Mouse (Mus musculus) kidney, postnatal 0 days (tissue): ENCODE data around the gene Gpc6. TPM values are rescaled to one million over a fixed set of nuclear protein-coding genes. Genes with fewer than 3 reads are reported as not detected.

Experiments used
- ATAC-seq: fragments of 200-750 bp; cut with Nextera tagmentation; replicated peaks from 2 replicates; pipeline ENCODE4 v1.8.0; 2017; ENCODE audit warnings: low read depth, moderate number of reproducible peaks, moderate TSS enrichment, moderate library complexity; ENCODE audit not compliant: low FRiP score
- DNase-seq: peaks from one replicate; pipeline ENCODE4 v3.0.0-alpha.2; 2016; ENCODE audit warnings: low spot score
- H3K27ac ChIP-seq: fragments of 300-500 bp; sonication (generic); 2 replicates; pipeline ENCODE4 v1.5.1; 2014; ENCODE audit warnings: mild to moderate bottlenecking
- H3K27me3 ChIP-seq: fragments of 300-500 bp; sonication (generic); 2 replicates; pipeline ENCODE4 v1.6.1; 2014; ENCODE audit warnings: low read length, mixed read lengths; ENCODE audit not compliant: insufficient read depth
- H3K36me3 ChIP-seq: fragments of 300-500 bp; sonication (generic); 2 replicates; pipeline ENCODE4 v1.6.1; 2014; ENCODE audit warnings: low read length, mixed read lengths; ENCODE audit not compliant: insufficient read depth
- H3K4me1 ChIP-seq: fragments of 300-500 bp; sonication (generic); replicated peaks from 2 replicates; pipeline ENCODE4 v1.6.1; 2014; ENCODE audit warnings: antibody characterized with exemption, low read length, mixed read lengths; ENCODE audit not compliant: insufficient read depth
- H3K4me2 ChIP-seq: fragments of 300-500 bp; sonication (generic); 2 replicates; pipeline ENCODE4 v1.6.1; 2014; ENCODE audit warnings: mild to moderate bottlenecking, low read length, moderate library complexity, mixed read lengths
- H3K4me3 ChIP-seq: fragments of 300-500 bp; sonication (generic); replicated peaks from 2 replicates; pipeline ENCODE4 v1.5.1; 2014; ENCODE audit warnings: low read depth, low read length
- H3K9ac ChIP-seq: fragments of 300-500 bp; sonication (generic); 2 replicates; pipeline ENCODE4 v1.6.1; 2014; ENCODE audit warnings: low read depth, low read length
- H3K9me3 ChIP-seq: fragments of 300-500 bp; sonication (generic); replicated peaks from 2 replicates; pipeline ENCODE4 v1.6.1; 2016; ENCODE audit warnings: low read length, inconsistent platforms, mixed read lengths
- CTCF ChIP-seq: IDR thresholded peaks from 2 replicates; pipeline ENCODE4 v1.5.1; 2016; ENCODE audit warnings: antibody characterized with exemption, low read depth, mild to moderate bottlenecking, moderate library complexity
- WGBS: fragments of 180-500 bp; shearing (Covaris S2); extraction: QIAGEN DNeasy Blood & Tissue Kit; methylation state at CpG from one replicate; pipeline ENCODE4 v1.1.7; 2014; 5-methylcytosine and 5-hydroxymethylcytosine counted together
- polyA plus RNA-seq: library from polyadenylated mRNA; unstranded; fragments of >200 nt; fragmentation: Nextera tagmentation; extraction: Ambion mirVana; gene quantifications from 2 replicates; pipeline ENCODE4 v1.2.1, GENCODE M21; 2015

Gpc6 gene
- polyA plus RNA-seq, 1 experiment from 2014 or later = 46.4 TPM

DNA sequence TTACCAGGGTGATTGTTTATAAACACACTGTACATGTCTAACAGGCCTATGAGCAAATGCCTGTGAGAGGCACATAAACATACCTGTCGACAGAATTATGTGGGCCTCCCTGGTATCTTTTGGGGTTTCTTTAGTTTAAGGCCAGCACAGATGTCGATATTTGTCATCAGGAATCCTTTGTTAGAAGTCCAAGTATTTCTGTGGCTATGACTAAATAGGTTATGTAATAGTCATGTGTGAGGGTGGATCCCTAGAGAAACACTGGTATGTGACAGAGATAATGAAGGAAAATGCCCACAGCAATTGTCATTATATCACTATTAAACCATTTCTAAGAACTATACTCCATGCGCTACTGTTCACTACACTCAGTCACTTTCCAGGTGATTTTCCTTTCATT lies 358.5 kb downstream of the Gpc6 start:
- no peak overlapping the region for H3K4me3 ChIP-seq
- ATAC-seq (no peak), DNase-seq (no peak)
- no peaks in the 10 kb centered on the region for H3K4me1 ChIP-seq
- no peak overlapping the region for H3K27ac ChIP-seq
- H3K27me3 ChIP-seq = no peaks in the 10 kb centered on the region
- H3K9me3 ChIP-seq = no peaks in the 10 kb centered on the region
- no peak overlapping the region for H3K4me2 ChIP-seq
- no peak overlapping the region for H3K9ac ChIP-seq
- no peaks in the 10 kb centered on the region for H3K36me3 ChIP-seq
- 95% methylated on average over 3 of the region's 3 CpGs for WGBS
- TF ChIP-seq CTCF = no peak

GRCm38 (mm10) chr14:117293746-117294145 lies 368.6 kb downstream of the Gpc6 start:
- ATAC-seq (no peak), DNase-seq (no peak)
- H3K4me2 ChIP-seq = no peak overlapping the region
- H3K27me3 ChIP-seq = no peaks in the 10 kb centered on the region
- H3K27ac ChIP-seq = no peak overlapping the region
- H3K36me3 ChIP-seq = no peaks in the 10 kb centered on the region
- no peak for TF ChIP-seq CTCF
- no peak overlapping the region for H3K9ac ChIP-seq
- H3K9me3 ChIP-seq = no peaks in the 10 kb centered on the region
- H3K4me1 ChIP-seq = no peaks in the 10 kb centered on the region
- WGBS = 63% methylated on average over 4 of the region's 4 CpGs
- no peak overlapping the region for H3K4me3 ChIP-seq

DNA sequence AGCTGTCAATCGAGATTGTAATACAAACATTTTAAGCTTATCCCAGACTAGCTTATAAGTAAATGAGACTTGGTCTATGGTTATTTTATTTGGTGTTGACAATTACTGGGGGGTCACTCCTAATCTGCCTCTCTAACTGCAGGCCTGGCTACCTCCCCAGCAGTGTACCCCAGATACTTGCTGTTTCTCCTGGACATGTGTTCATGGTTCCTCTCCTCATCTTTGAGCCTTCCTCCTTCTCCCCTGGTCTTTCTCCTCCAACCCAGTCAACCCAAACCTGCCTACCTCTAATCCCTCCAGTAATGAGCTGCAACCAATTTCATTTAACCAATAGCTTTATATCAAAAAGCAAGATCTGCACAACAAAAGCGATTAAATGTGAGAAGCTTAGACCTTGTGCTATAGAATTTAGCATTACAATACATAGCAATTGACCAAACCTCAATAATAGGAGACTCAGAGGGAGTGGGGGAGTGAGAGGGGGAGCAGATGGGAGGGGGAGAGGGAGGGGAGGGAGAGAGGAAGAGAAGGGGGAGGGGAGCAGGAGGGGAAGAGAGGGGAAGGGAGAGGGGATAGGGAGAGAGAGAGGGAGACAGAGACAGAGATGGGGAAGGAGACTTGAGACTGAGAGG lies 371.2 kb downstream of the Gpc6 start:
- Histone ChIP-seq H3K9me3 (no peaks in the 10 kb centered on the region), H3K4me2 (no peak overlapping the region), H3K36me3 (no peaks in the 10 kb centered on the region), H3K27me3 (no peaks in the 10 kb centered on the region), H3K4me3 (no peak overlapping the region), H3K9ac (no peak overlapping the region), H3K4me1 (no peaks in the 10 kb centered on the region), H3K27ac (no peak overlapping the region)
- DNase-seq (no peak), ATAC-seq (no peak)
- 94% methylated on average over 2 of the region's 2 CpGs for WGBS
- TF ChIP-seq CTCF = no peak

GRCm38 (mm10) chr14:117301019-117301418 lies 375.9 kb downstream of the Gpc6 start:
- Histone ChIP-seq H3K4me2 (no peak overlapping the region), H3K27ac (no peak overlapping the region), H3K4me1 (no peaks in the 10 kb centered on the region), H3K27me3 (no peaks in the 10 kb centered on the region), H3K9me3 (no peaks in the 10 kb centered on the region), H3K4me3 (no peak overlapping the region), H3K36me3 (no peaks in the 10 kb centered on the region), H3K9ac (no peak overlapping the region)
- 92% methylated on average over 3 of the region's 3 CpGs for WGBS
- no peak for DNase-seq
- ATAC-seq = no peak
- no peak for TF ChIP-seq CTCF

DNA sequence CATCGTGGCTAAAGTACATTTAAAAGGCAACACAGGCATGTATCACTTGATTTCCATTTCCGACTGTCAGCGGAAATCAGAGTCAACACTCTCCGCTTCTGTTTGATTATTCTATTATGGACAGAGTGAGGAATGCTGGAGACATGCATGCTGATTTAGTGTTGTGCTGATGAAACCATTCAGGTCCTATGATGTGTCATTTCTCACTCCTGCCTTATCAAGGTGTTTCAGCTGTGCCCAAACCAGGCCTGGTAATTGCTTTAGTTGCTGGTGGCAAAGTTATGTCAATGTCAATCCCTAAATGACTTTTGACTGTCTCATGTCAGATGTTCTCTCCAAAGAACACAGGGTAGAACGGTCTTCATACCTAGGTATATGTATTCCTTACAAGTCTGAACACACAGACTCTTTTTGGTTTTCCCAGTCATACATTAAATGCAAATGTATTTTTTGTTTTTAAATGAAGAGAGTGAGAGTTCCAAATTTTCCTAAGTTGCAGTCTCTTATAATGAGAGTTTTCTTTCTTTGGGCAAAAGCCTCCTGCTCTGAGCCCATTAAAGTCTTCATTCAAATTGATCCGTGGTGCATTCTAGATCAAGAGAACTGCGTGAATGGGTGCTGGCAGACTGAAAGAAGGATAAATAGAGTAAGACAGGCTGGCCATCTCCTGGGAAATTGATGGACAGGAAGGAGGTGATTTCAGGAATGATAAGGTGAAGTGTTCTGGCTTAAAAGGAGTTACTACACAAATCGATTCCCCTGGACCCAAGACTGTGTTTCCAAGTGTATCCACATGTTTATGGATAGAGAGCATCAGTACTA lies 379.0 kb downstream of the Gpc6 start:
- Histone ChIP-seq H3K4me1 (no peaks in the 10 kb centered on the region), H3K27ac (no peak overlapping the region), H3K36me3 (no peaks in the 10 kb centered on the region), H3K9me3 (no peaks in the 10 kb centered on the region), H3K9ac (no peak overlapping the region), H3K4me2 (no peak overlapping the region), H3K27me3 (no peaks in the 10 kb centered on the region), H3K4me3 (no peak overlapping the region)
- 83% methylated on average over 8 of the region's 8 CpGs for WGBS
- no peak for TF ChIP-seq CTCF
- DNase-seq (no peak), ATAC-seq (no peak)

- H3K27ac ChIP-seq = no peak overlapping the region
- H3K4me3 ChIP-seq = no peak overlapping the region
- DNase-seq (no peak), ATAC-seq (no peak)
- H3K9ac ChIP-seq = no peak overlapping the region
- WGBS = 76% methylated on average over 2 of the region's 2 CpGs
- no peak for TF ChIP-seq CTCF
- H3K36me3 ChIP-seq = no peaks in the 10 kb centered on the region
- H3K27me3 ChIP-seq = no peaks in the 10 kb centered on the region
- no peaks in the 10 kb centered on the region for H3K4me1 ChIP-seq
- H3K4me2 ChIP-seq = no peak overlapping the region
- H3K9me3 ChIP-seq = no peaks in the 10 kb centered on the region
These were observed 379.6 kb downstream of the Gpc6 start for GRCm38 (mm10) chr14:117304723-117305010.
